Mouse (Mus musculus) adrenal gland, adult 2 months (tissue): ENCODE results near the gene Ccdc187. TPM values are rescaled to one million over a fixed set of nuclear protein-coding genes. Genes with fewer than 3 reads are reported as not detected.

Experiments
- DNase-seq: peaks from one replicate; pipeline ENCODE4 v3.0.0; 2021
- polyA plus RNA-seq: library from polyadenylated mRNA; depleted of rRNA; stranded (reverse); fragments of >200 nt; gene quantifications from 2 replicates; pipeline ENCODE4 v1.2.3, GENCODE M21; 2012; rRNA removed
- total RNA-seq, 2 experiments: library from RNA; stranded (reverse); gene quantifications; 2 replicates each; pipeline ENCODE4 v1.2.3; 2021

Gene Ccdc187
- total and polyA plus RNA-seq, 3 experiments = 0.51 to 1.0 (median 0.58) TPM

DNA sequence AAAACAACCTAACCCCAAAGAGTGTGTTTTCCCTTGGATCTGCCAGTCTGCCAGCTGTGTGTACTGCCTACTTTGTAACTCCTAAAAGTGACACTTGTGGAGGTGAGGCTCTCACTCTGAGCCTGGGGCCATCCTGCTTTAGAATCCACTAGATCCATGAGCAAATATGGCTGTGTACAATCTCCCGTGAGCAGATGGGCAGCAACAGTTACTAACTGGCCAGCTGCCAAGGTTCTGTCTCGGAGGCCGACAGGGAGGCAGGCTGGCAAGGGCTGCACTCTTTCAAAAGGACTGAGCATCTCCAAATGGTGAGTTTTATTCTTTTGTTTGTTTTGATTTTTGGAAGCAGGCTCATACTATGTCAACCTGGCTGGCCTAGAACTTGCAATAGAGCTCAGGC lies 79.8 kb downstream of the Ccdc187 start:
- peak; percentile 48 for DNase-seq

DNA sequence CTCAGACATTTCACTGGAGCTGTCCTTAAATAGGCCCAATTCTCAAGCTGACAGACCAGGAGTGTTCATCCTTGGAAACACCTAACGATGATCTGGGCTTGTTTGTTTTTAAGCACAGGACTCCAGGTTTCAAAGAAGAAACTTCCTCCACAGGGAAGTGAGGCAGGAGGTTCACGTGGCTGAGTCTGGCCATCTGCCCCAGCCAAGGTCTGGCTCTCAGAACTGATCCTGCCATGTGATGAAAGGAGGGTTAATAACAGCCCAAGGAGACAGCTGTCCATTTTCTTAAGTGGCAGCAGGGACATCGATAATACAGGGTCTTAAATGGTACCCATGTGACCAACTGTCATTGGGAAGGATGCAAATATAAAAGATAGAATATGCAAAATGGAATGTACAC lies 84.8 kb downstream of the Ccdc187 start:
- no peak for DNase-seq

DNA sequence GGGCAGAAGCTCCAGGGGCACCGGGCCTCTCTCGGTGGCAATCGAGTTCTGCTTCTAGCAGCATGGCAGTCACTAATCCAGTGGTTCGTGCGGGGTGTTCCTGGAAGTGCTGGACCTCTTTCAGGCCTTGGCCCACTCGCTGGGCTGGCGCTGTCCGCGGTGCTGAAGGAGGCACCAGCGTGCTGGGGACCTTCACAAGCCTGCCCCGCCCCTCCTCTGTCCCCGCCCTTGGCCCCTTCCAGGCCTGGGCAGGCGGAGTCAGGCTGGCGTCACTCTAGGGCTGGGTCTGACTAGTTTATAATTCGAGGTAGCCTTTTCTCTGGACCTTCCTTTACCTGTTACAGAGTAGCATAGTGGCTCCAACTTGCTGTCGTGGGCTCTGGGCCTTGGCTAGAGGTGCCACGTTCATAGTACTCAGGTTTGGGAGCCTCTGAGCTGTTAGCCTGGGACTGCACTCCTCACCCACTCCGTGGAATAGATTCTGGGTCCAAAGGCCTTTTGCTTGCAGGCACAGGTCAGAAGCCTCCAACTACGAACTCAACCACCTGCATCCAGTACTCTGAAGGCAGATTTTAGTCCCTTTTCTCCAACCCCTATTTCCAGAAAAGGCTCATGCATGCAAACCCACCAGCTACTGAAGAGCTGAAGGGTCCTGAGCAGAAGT lies 86.1 kb downstream of the Ccdc187 start, which contains the start of gene Lhx3:
Lhx3 (minus strand) TSS at position 164 of the 664 bp plus-strand sequence.
- peak; percentile 95 for DNase-seq

DNA sequence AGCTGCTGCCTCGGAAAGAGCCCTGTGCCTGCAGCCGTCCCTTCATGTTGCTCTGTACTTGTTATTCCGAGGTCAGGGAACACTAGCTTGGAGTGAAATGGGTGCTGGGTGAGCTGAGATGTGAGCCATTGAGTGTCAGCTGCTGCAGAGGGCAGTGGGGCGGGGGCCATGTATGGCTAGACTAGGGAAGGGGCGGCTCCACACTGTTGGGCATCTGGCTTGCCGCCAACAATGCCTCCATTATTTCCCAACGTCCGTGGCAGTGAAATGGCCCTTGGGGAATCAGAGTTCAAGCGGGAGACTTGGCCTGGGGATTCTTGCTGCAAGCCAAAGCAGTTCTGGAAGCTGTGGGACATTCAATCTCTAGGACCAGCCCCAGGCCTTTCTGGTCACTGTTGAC lies 86.8 kb downstream of the Ccdc187 start:
- peak; percentile 24 for DNase-seq

- DNase-seq = no peak
These were observed 88.6 kb downstream of the Ccdc187 start for GRCm38 (mm10) chr2:26205761-26206160.

DNA sequence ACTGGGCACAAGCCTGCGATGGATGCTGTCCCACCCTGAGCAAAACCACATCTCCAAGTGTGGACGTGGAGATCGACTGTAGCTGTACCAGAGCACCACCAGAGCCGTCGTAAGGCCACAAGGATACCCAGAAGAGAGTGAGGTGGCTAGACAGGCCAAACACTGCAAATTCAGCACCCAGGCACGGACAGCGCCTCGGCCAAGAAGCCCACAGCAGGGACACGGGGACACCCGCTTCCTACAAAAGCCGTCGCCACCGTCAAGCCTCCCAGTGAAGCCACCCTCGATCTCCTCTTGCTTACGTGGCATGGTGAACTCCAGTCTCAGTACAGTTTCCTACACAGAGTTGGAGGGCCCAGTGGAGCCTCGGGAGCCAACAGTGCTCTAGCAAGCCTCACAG lies 89.2 kb downstream of the Ccdc187 start:
- peak; percentile 53 for DNase-seq

DNA sequence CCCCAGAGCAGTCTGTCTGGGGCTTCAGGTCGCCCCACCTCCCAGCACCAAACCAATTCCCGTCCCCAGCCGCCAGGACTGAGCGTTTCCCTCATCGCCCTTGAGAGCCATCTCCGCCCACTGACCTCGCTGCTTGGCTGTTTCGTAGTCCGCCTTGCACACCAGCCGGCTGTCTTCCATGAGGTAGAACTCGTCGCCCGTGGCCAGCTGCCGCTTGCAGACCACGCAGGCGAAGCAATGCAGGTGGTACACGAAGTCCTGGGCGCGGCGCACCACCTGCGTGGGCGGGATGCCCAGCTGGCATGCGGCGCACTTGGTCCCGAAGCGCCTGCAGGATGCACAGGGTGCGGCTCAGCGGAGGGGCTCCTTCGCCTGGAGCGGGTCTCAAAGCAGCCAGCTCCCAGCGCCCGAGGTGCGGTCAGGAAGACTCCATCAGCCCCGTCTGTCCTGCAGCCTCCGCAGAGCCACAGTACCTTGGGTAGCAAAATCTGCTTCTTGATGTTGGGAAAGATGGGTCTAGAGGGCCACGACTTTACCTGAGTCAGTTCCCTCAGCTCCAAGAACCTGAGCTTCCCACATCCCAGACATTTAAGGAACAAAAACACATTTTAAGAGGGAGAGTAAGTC lies 91.4 kb downstream of the Ccdc187 start:
- peak; percentile 79 for DNase-seq

GRCm38 (mm10) chr2:26201926-26202848 lies 92.2 kb downstream of the Ccdc187 start:
- peak; percentile 50 for DNase-seq

DNA sequence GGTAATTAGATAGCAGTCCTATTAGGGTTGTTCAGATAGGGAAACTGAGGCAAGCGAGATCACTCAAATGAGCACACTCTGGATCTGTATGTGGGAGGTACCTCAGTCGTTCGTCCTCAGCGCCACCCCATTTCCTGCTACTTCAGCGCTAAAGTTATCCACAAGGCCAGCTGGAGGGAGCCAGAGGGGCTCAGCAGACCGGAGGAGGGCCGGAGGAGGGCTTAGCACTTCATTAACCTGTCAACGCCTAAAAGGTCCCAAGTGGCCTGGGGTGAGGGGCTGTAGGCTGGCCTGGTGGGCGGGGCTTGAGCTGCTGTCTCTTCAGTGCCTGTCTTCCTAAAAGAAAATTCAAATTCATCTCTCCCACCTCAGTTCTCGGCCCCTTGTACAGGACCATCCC lies 95.9 kb downstream of the Ccdc187 start:
- no peak for DNase-seq

DNA sequence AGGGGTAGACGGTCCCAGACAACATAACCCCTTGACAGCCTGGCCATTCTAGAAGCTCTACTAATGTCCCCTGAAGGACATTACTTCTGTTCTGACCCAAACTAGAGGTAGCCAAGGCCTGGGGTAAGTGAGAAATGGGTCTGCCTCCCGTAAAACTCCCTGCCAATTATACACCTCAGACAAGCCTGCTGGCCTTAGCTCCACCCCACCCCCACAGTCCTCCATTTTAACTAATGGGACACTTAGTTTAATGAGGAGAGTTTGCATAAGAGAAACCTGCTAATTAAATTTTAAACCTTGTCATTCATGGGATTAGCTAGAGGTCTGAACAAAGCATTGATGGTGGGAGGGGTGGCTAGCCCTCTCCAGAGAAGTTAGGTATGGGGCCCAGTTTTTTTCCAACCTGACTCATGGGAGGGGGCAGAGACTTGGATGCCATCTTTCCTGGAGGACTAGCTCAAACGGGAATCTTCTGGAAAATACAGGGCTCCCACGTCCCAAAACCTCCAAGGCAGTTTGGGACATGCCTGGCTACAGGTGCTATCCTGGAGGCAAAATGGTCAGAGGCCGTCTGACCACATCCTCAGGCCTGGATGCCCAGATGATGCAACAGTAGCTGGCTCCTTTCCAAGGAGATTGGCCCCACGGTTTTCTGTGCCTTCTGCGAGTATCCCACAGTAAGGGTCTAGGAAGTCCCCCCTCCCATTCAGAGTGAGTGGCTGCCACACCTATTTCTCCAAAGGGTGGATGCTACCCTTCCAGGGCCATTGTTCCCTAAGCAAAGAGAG lies 99.6 kb downstream of the Ccdc187 start:
- no peak for DNase-seq

Other genes with a start within 250 kb of the Ccdc187 start
- gene Nacc2, start 171.3 kb downstream of the Ccdc187 start, total RNA-seq = 10 to 100 TPM; 36.1 to 52.3 TPM
- 69.8 and 94.3 TPM in 2 replicates for gene Nacc2, start 171.3 kb downstream of the Ccdc187 start, polyA plus RNA-seq
- 1 to 10 TPM in 1 of 2 experiments, not detected in 1; 2.6 TPM for gene Lhx3, start 86.3 kb downstream of the Ccdc187 start, total RNA-seq
- 0.84 and 1.4 TPM in 2 replicates for gene Lhx3, start 86.3 kb downstream of the Ccdc187 start, polyA plus RNA-seq
- gene Qsox2, start 57.0 kb downstream of the Ccdc187 start, total RNA-seq = 10 to 100 TPM; 16.6 to 22.5 TPM
- gene Qsox2, start 57.0 kb downstream of the Ccdc187 start, polyA plus RNA-seq = 24.3 and 25.4 TPM in 2 replicates
- gene Gpsm1, start 21.0 kb upstream of the Ccdc187 start, total RNA-seq = 10 to 100 TPM in 1 of 2 experiments, 1 to 10 TPM in 1; 9.4 to 14.9 TPM
- gene Gpsm1, start 21.0 kb upstream of the Ccdc187 start, polyA plus RNA-seq = 20.0 and 24.1 TPM in 2 replicates
- gene Dnlz, start 57.6 kb upstream of the Ccdc187 start, total RNA-seq = 10 to 100 TPM; 20.6 to 25.6 TPM
- 30.6 and 31.1 TPM in 2 replicates for gene Dnlz, start 57.6 kb upstream of the Ccdc187 start, polyA plus RNA-seq
- gene Card9, start 66.4 kb upstream of the Ccdc187 start, total RNA-seq = 1 to 10 TPM; 1.3 to 1.7 TPM
- gene Card9, start 66.4 kb upstream of the Ccdc187 start, polyA plus RNA-seq = 4.9 and 5.0 TPM in 2 replicates
- gene Snapc4, start 86.1 kb upstream of the Ccdc187 start, total RNA-seq = 10 to 100 TPM; 19.1 to 23.3 TPM
- gene Snapc4, start 86.1 kb upstream of the Ccdc187 start, polyA plus RNA-seq = 42.8 and 55.3 TPM in 2 replicates
- gene Entr1, start 94.8 kb upstream of the Ccdc187 start, total RNA-seq = 100 to 1,000 TPM in 1 of 2 experiments, 10 to 100 TPM in 1; 95.6 to 121 TPM
- gene Entr1, start 94.8 kb upstream of the Ccdc187 start, polyA plus RNA-seq = 93.3 TPM in 2 replicates
- 100 to 1,000 TPM; 144 to 148 TPM for gene Pmpca, start 94.8 kb upstream of the Ccdc187 start, total RNA-seq
- 50.1 and 79.3 TPM in 2 replicates for gene Pmpca, start 94.8 kb upstream of the Ccdc187 start, polyA plus RNA-seq
- 10 to 100 TPM; 17.2 to 18.0 TPM for gene Inpp5e, start 114.6 kb upstream of the Ccdc187 start, total RNA-seq
- gene Inpp5e, start 114.6 kb upstream of the Ccdc187 start, polyA plus RNA-seq = 35.2 and 36.2 TPM in 2 replicates
- gene Sec16a, start 150.7 kb upstream of the Ccdc187 start, total RNA-seq = 10 to 100 TPM; 46.4 to 70.8 TPM
- gene Sec16a, start 150.7 kb upstream of the Ccdc187 start, polyA plus RNA-seq = 70.1 and 84.9 TPM in 2 replicates
- gene Notch1, start 222.1 kb upstream of the Ccdc187 start, total RNA-seq = 10 to 100 TPM; 17.6 to 21.1 TPM
- gene Notch1, start 222.1 kb upstream of the Ccdc187 start, polyA plus RNA-seq = 37.1 and 49.2 TPM in 2 replicates